Mouse (Mus musculus) fat pad, adult 2 months (tissue): ENCODE results near the gene Rabggta.
"Not testable (repeated sequence)": the region's sequence is repeated elsewhere in the genome, so short reads cannot be mapped to it uniquely, and the experiment has no call there.

Source experiments
- DNase-seq: peaks from one replicate; pipeline ENCODE4 v3.0.0-alpha.2; 2011; ENCODE audit warnings: low read depth, low spot score; ENCODE audit errors: extremely low read depth

The Rabggta gene

GRCm38 (mm10) chr14:55721700-55722437 is at the start of gene Rabggta:
Gene Rabggta (minus strand): TSS chr14:55722263.
- no peak for DNase-seq

GRCm38 (mm10) chr14:55769087-55769703 is 47.1 kb upstream of the Rabggta start:
- no peak for DNase-seq

GRCm38 (mm10) chr14:55768555-55768954 is 46.5 kb upstream of the Rabggta start:
- DNase-seq: no peak

GRCm38 (mm10) chr14:55767519-55768414 is 45.7 kb upstream of the Rabggta start:
- DNase-seq: no peak

GRCm38 (mm10) chr14:55765696-55766095 is 43.6 kb upstream of the Rabggta start, which contains the start of gene Ltb4r1:
Gene Ltb4r1 (plus strand): TSS chr14:55765962.
- DNase-seq: no peak

GRCm38 (mm10) chr14:55763166-55763565 is 41.1 kb upstream of the Rabggta start:
- DNase-seq: peak; percentile 74

GRCm38 (mm10) chr14:55762001-55762821 is 40.1 kb upstream of the Rabggta start:
- no peak for DNase-seq

- DNase-seq: no peak
These were observed 39.1 kb upstream of the Rabggta start, which contains the start of gene Ltb4r2 for GRCm38 (mm10) chr14:55761163-55761562. Gene Ltb4r2 (plus strand): TSS chr14:55761428.

GRCm38 (mm10) chr14:55760156-55760555 is 38.1 kb upstream of the Rabggta start:
- not testable (repeated sequence) for DNase-seq

GRCm38 (mm10) chr14:55758363-55758784 is 36.3 kb upstream of the Rabggta start, which contains the start of gene Cideb:
Gene Cideb (minus strand): TSS chr14:55758458.
- DNase-seq: no peak

- no peak for DNase-seq
These were observed 35.5 kb upstream of the Rabggta start for GRCm38 (mm10) chr14:55757566-55757965.

GRCm38 (mm10) chr14:55747051-55747847 is 25.2 kb upstream of the Rabggta start:
- DNase-seq: no peak

GRCm38 (mm10) chr14:55745861-55746237 is 23.8 kb upstream of the Rabggta start:
- DNase-seq: no peak

- DNase-seq: no peak
These were observed 23.3 kb upstream of the Rabggta start, which contains the start of the genes Dhrs1 and Nop9 for GRCm38 (mm10) chr14:55745180-55745860. Gene Dhrs1 (minus strand): TSS chr14:55745690. Gene Nop9 (plus strand): TSS chr14:55745693.

GRCm38 (mm10) chr14:55743711-55744110 is 21.6 kb upstream of the Rabggta start:
- no peak for DNase-seq

- DNase-seq: no peak
These were observed 15.1 kb upstream of the Rabggta start for GRCm38 (mm10) chr14:55737086-55737687.

GRCm38 (mm10) chr14:55735758-55736157 is 13.7 kb upstream of the Rabggta start:
- no peak for DNase-seq

- DNase-seq: no peak
These were observed 13.3 kb upstream of the Rabggta start for GRCm38 (mm10) chr14:55735334-55735733.
